Mouse (Mus musculus): ENCODE data around the gene Arhgef12. TPM values are rescaled to one million over a fixed set of nuclear protein-coding genes. Genes with fewer than 3 reads are reported as not detected.

The Arhgef12 gene
- polyA plus RNA-seq, 1 experiment from 2014 or later = 7.8 TPM

DNA sequence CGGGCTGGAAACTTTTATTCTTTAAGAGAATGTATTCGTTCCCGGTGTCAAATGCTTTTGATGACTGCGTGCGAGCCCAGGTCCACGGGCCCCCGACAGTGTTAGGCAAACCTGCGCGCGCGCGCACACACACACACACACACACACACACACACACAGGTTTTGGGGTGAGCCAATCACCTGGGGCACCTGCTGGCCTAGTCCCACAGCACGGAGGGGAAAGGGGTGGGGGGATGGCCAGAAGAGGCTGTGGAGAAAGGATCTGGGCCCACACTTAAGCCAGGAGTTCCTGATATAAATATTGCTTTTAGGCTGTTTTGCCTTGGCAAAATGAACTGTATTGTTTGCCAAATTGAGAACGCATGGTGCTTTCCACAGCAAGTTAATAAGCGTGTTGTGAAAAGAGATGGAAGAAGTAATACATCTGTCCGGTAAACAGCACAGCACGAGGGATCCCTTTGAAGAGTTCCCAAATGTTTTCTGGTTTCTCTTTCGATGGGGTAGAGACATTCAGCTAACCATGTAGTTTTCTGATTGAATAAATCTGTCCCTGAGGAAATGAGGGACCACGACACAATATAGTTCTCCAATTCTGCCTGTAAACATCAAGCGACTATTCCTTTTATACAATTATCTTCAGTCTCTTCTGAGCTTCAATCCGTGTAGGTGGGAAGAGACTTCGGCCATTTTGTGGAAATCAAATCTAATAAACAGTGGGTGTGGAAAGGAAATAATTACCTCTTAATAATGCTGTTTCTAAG, 433 bp downstream of the Arhgef12 start:
- peak overlapping the region; percentile 80 for H3K4me3 ChIP-seq
- peak overlapping the region; percentile 93 for H3K27ac ChIP-seq (replicated peaks)
- peaks cover 43% of the 10 kb centered on the region for H3K4me1 ChIP-seq
- no peaks in the 10 kb centered on the region for H3K9me3 ChIP-seq (replicated peaks)
- 28% methylated on average over 22 of the region's 22 CpGs for WGBS
- no peak for DNase-seq (ENCODE audit: low spot score)
- H3K27me3 ChIP-seq (ENCODE audit: low read depth, poor library complexity, severe bottlenecking) = no peaks in the 10 kb centered on the region
- H3K36me3 ChIP-seq = peaks cover 17% of the 10 kb centered on the region

DNA sequence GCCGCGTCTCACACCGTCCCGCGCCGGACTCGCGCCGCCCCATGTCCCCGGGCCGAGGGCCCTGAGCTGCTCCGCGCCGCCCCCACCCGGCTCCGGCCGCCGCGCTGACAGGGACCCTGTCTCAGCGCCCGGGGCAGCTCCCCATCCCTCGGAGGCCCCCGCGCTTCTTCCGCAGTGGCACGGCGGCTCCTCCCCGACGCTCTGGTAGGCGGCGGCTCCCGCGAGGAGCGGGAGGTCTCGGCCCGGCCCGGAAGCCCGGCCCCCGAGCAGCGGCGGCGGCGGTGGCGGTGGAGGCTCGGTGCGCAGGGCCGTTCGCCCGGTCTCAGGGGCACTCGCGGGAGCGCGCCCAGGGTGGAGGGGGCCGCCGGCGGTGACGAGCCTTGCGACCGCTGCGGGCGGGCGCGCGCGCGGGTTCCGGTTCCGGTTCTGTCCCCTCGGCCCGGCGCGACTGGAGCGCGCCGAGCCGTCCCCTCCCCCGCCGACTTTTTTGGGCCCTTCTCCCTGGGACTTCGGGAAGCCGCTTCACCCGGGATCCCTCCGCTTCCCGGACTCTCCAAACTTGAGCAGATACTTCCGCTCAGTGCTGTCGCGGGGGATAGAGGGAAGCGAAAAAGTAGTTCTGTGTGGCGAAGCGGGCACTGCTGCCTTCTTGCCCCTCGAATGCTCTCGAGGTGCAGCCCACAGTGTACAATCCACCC, 1.2 kb downstream of the Arhgef12 start:
- peaks cover 43% of the 10 kb centered on the region for H3K4me1 ChIP-seq
- WGBS = under 1% methylated on average over 90 of the region's 91 CpGs

DNA sequence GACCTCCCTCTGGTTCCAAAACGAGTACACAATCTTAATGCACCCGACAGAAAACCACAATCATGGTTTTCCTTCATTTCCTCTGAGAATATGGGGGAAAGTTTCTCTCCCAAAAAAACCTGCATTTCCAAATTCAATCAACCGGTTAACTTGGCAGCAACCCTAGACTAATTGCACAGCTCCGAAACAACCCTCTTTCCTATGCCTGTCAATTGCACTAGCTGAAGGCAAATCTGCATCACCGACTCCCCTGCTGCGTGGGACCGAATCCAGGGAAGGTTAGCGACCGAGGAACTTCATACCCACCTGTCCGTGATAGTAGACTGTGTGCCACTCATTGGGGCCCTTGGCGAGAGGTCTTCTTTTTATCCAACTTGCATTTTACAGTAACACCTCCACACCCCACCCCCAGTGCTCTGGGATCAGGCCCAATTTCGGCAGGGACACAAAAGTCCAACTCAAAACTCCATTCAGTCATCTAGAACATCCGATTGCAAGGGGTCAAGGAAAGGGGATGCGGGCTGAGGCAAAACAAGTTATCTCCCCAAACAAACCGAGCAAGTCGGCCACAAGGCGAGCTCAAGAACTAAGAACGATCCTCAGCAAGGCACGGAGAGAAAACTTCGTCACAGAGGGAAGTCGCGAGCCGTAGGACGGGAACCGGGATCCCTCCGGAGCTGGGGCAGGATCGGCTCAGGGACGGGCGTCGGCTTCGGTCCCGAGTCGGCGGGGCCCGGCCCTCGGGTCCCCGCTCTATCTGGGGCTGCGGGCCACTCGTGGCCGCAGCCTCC, 2.0 kb downstream of the Arhgef12 start:
- peaks cover 43% of the 10 kb centered on the region for H3K4me1 ChIP-seq
- H3K27me3 ChIP-seq (ENCODE audit: low read depth, poor library complexity, severe bottlenecking) = no peaks in the 10 kb centered on the region
- H3K4me3 ChIP-seq = peak overlapping the region; percentile 80
- DNase-seq (ENCODE audit: low spot score) = no peak
- no peaks in the 10 kb centered on the region for H3K9me3 ChIP-seq (replicated peaks)
- peak overlapping the region; percentile 93 for H3K27ac ChIP-seq (replicated peaks)
- H3K36me3 ChIP-seq = peaks cover 2% of the 10 kb centered on the region; the same call in 1 of the 2 replicates
- under 1% methylated on average over 40 of the region's 40 CpGs for WGBS

More for the DNA sequence above, 1.2 kb downstream of the Arhgef12 start:
- Histone ChIP-seq H3K27ac (replicated peaks) (peak overlapping the region; percentile 93), H3K27me3 (ENCODE audit: low read depth, poor library complexity, severe bottlenecking) (no peaks in the 10 kb centered on the region), H3K36me3 (peaks cover 9% of the 10 kb centered on the region), H3K9me3 (replicated peaks) (no peaks in the 10 kb centered on the region), H3K4me3 (peak overlapping the region; percentile 80)
- peak; percentile 94 for DNase-seq (ENCODE audit: low spot score)

DNA sequence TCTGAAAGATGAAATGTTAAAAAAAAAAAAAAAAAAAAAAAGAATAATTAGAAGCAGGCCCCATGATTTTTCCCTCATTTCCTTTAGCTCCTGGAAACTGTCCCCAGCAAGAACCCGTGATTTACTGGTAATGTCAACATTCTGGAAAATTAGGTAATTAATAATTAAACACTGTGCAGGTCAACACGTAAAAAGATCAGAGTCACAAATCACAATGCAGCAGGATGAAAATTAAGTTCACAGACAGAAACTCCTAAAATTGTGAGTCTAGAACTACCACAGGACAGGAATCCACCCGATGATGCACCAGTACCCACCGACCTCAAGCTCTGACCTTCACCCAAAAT, 2.5 kb downstream of the Arhgef12 start:
- peaks cover 2% of the 10 kb centered on the region; the same call in 1 of the 2 replicates for H3K36me3 ChIP-seq
- H3K4me3 ChIP-seq = peak overlapping the region; percentile 80
- 15% methylated on average over 4 of the region's 4 CpGs for WGBS
- H3K9me3 ChIP-seq (replicated peaks) = no peaks in the 10 kb centered on the region
- no peaks in the 10 kb centered on the region for H3K27me3 ChIP-seq (ENCODE audit: low read depth, poor library complexity, severe bottlenecking)
- no peak for DNase-seq (ENCODE audit: low spot score)
- H3K4me1 ChIP-seq = peaks cover 43% of the 10 kb centered on the region
- H3K27ac ChIP-seq (replicated peaks) = peak overlapping the region; percentile 93; the same call in 1 of the 2 replicates

DNA sequence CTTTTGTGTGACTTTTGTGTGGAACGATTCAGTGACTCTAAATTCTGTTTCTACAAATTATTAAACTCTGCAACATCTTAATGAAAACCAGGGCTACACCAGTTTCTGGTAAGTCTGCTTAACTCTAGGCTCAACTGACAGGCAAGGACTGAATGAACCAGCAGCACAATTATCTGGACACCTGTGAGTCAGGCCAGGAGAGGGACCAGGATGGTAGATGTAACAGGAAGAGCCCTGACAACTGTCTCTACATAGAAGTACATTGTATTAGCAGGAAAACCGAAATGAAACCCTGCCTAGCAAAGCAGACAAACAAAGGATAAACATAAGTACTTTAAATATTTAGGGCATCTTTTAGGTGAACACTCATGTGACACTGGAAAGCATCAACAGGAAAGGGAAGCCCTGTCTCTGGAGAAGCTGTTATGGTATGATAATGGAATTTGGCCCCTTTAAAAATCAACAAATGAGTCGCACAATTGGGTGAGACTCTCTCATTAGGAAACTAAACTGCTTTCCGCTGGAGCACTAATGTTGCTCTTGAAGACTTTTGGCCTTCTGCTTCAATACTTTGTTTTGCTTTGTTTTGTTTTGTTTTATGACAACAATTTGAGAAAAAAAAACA, 3.3 kb downstream of the Arhgef12 start:
- no peak for DNase-seq (ENCODE audit: low spot score)
- H3K4me1 ChIP-seq = peaks cover 43% of the 10 kb centered on the region
- H3K27ac ChIP-seq (replicated peaks) = no peak overlapping the region
- no peaks in the 10 kb centered on the region for H3K9me3 ChIP-seq (replicated peaks)
- H3K4me3 ChIP-seq = peak overlapping the region; percentile 80
- 57% methylated on average over 4 of the region's 4 CpGs for WGBS
- H3K36me3 ChIP-seq = peaks cover 2% of the 10 kb centered on the region; the same call in 1 of the 2 replicates
- no peaks in the 10 kb centered on the region for H3K27me3 ChIP-seq (ENCODE audit: low read depth, poor library complexity, severe bottlenecking)

DNA sequence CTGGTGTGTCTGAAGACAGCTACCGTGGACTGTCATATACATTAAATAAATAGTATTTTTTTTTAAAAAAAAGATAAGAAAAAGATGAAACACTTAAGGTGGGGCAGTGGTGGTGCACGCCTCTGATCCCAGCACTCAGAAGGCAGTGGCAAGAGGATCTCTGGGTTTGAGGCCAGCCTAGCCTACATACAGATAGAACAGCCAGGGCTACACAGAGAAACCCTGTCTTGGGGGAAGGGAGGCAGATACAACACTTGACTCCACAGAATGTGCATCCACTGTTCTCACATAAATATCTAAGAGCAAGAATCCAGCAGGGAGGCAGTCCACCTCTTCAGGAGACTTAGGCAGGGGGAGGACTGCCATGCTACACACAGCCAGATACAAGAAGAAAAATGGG, 4.1 kb downstream of the Arhgef12 start:
- peaks cover 2% of the 10 kb centered on the region; the same call in 1 of the 2 replicates for H3K36me3 ChIP-seq
- no peak for DNase-seq (ENCODE audit: low spot score)
- H3K4me1 ChIP-seq = peaks cover 43% of the 10 kb centered on the region
- H3K27me3 ChIP-seq (ENCODE audit: low read depth, poor library complexity, severe bottlenecking) = no peaks in the 10 kb centered on the region
- peak overlapping the region; percentile 80 for H3K4me3 ChIP-seq
- 92% methylated on average over 2 of the region's 2 CpGs for WGBS
- no peaks in the 10 kb centered on the region for H3K9me3 ChIP-seq (replicated peaks)
- H3K27ac ChIP-seq (replicated peaks) = 0 out of 2 replicates have a peak overlapping the region, but pooled peaks have one; percentile 23

DNA sequence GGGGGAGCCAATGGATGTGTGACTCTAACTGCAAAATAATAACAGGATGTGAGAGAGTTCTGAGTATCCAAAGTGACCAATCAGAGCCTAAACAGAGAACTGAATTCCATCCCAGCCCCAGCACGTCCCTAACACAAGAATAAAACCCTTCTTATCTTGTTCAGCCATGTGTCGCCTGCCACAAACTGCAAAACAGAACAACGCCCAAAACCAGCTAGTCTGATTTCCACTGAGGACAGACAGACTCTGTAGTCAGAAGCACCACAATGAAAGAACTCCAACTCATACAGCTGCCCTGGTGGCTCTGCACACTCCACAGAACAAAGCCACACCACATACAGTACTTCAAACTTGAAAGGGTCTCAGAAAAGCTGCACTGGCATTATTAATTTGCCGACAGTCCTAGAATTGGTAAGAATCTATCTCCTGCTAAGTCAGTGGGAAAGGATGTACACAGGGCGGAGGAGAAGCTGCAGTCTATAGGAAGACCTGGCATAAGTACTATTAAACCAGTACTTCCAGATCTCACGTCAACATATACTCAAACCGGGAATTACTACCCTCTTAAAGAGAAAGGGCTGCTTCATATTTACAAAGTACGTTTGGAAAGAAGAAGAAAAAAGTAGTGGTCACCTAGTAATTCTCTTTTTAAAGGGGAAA, 5.0 kb downstream of the Arhgef12 start:
- Histone ChIP-seq H3K27ac (replicated peaks) (no peak overlapping the region), H3K4me3 (peak overlapping the region; percentile 20; the same call in 1 of the 2 replicates), H3K36me3 (peaks cover 2% of the 10 kb centered on the region; the same call in 1 of the 2 replicates), H3K4me1 (peaks cover 43% of the 10 kb centered on the region), H3K9me3 (replicated peaks) (no peaks in the 10 kb centered on the region), H3K27me3 (ENCODE audit: low read depth, poor library complexity, severe bottlenecking) (no peaks in the 10 kb centered on the region)
- 86% methylated on average over 8 of the region's 8 CpGs for whole genome bisulfite sequencing
- DNase-seq (ENCODE audit: low spot score) = no peak

DNA sequence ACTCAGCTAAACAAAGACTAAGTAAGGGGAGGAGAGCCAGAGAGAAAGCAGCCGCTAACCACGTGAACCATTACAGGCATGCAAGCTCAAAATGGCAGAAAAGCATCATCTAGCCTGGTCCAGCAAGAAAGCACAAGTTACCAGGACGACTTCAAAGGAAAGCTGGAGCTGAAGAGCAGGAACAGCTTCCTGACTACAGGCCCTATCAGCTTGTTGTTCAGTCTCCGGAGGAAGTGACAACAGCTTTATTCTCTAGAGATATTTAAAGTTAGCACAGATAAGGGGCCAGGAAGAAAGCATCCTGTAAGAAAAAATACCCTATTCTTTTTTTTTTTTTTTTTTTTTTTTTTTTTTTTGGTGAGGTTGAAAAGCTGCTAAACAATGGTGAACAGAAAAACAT, 8.1 kb downstream of the Arhgef12 start:
- 76% methylated on average over 4 of the region's 4 CpGs for WGBS
- no peak overlapping the region for H3K4me3 ChIP-seq
- no peaks in the 10 kb centered on the region for H3K9me3 ChIP-seq (replicated peaks)
- peaks cover 6% of the 10 kb centered on the region; the same call in 1 of the 2 replicates for H3K36me3 ChIP-seq
- peaks cover 22% of the 10 kb centered on the region for H3K4me1 ChIP-seq
- H3K27ac ChIP-seq (replicated peaks) = no peak overlapping the region
- DNase-seq (ENCODE audit: low spot score) = no peak
- H3K27me3 ChIP-seq (ENCODE audit: low read depth, poor library complexity, severe bottlenecking) = no peaks in the 10 kb centered on the region

DNA sequence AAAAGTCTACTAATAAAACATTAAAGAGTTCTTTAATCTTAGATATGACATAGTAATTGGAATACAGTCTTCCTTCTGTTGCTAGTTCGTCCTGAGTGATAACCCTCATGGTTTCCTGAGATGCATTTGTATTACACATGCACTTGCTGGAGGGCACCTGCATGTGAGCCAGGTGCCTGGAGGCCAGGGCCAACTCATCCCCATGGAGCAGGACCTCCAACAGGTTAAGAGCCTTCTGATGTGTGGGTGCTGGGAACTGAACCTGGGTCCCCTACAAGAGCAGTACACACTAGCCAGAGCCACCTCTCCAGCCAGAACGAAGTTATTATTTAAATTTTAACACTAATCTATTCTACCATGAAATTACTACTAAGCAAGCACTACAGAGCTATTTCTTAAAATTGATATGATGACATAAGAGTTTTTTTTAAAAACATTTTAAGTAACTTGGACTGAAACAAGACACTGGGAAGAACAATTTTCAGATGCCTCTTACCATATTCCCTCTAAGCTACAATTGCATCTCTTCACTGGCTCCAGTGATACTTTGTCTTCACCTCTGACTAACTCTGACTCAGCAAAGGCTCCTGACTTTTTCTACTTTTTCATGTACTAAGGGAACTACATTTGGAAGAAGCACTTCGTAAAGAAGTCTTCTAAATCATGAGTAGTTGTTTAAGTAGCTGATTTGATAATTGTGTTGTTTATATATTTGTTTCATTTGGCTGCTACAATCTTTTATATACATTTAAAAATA, 9.1 kb downstream of the Arhgef12 start:
- no peak overlapping the region for H3K27ac ChIP-seq (replicated peaks)
- WGBS = 95% methylated on average over 3 of the region's 3 CpGs

DNA sequence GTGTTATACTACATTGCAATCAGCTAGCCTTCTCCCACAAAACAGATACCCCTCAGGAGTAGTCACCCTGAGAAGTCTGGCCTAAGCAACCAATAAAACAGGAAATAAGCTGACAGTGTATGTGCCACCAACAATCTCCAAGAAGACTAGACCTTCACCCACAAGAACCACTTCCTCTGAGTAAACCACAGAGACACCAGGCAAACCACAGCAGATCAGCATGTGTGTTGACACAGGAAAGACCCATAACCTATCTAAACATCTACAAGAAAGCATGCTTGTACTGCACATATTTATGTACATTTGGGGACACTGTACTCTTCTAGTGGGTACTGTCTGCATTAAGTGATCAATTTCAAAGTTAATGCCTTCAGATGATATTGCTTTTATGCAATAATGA, 10.7 kb downstream of the Arhgef12 start:
- no peaks in the 10 kb centered on the region for H3K9me3 ChIP-seq (replicated peaks)
- H3K4me3 ChIP-seq = no peak overlapping the region
- H3K4me1 ChIP-seq = no peaks in the 10 kb centered on the region
- H3K27me3 ChIP-seq (ENCODE audit: low read depth, poor library complexity, severe bottlenecking) = no peaks in the 10 kb centered on the region
- no peak for DNase-seq (ENCODE audit: low spot score)
- no peak overlapping the region for H3K27ac ChIP-seq (replicated peaks)
- 0 out of 2 replicates have a peak, but pooled peaks cover 6% of the 10 kb centered on the region for H3K36me3 ChIP-seq

More for the DNA sequence above, 9.1 kb downstream of the Arhgef12 start:
- Histone ChIP-seq H3K27me3 (ENCODE audit: low read depth, poor library complexity, severe bottlenecking) (no peaks in the 10 kb centered on the region), H3K4me3 (no peak overlapping the region), H3K9me3 (replicated peaks) (no peaks in the 10 kb centered on the region), H3K36me3 (peaks cover 8% of the 10 kb centered on the region; the same call in 1 of the 2 replicates), H3K4me1 (peaks cover 12% of the 10 kb centered on the region)
- no peak for DNase-seq (ENCODE audit: low spot score)

DNA sequence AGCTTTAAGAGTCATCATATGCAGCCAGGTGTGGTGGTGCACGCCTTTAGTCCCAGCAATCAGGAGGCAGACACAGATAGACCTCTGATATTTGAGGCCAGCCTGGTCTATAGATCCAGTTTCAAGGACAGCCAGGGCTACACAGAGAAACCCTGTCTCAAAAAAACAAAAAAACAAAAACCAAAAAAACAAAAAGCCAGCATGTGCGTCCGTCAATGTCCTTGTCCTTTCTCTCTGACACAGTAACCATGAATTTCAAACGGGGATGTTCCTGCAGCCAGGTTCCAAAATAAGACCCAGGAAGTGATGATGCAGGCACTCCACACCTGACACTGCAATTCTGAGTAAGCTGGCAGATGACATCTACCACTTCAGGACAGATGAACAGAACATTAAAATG, 12.2 kb downstream of the Arhgef12 start:
- DNase-seq (ENCODE audit: low spot score) = no peak
- Histone ChIP-seq H3K36me3 (0 out of 2 replicates have a peak, but pooled peaks cover 6% of the 10 kb centered on the region), H3K4me1 (no peaks in the 10 kb centered on the region), H3K27ac (replicated peaks) (no peak overlapping the region), H3K27me3 (ENCODE audit: low read depth, poor library complexity, severe bottlenecking) (no peaks in the 10 kb centered on the region), H3K9me3 (replicated peaks) (no peaks in the 10 kb centered on the region), H3K4me3 (no peak overlapping the region)
- WGBS = 88% methylated on average over 4 of the region's 4 CpGs

All from midbrain, embryonic 10.5 days (tissue).